Mouse (Mus musculus) neural tube, embryonic 12.5 days (tissue): ENCODE results near the gene Actr1a. TPM values are rescaled to one million over a fixed set of nuclear protein-coding genes. Genes with fewer than 3 reads are reported as not detected.

ENCODE experiments used
- ATAC-seq: fragments of 200-750 bp; cut with Nextera tagmentation; 2 replicates; pipeline ENCODE4 v1.8.0; 2017; ENCODE audit warnings: low read depth, mild to moderate bottlenecking, moderate TSS enrichment, moderate library complexity; ENCODE audit not compliant: low FRiP score
- H3K27ac ChIP-seq: fragments of 300-500 bp; sonication (generic); 2 replicates; pipeline ENCODE4 v1.5.1; 2016
- H3K27me3 ChIP-seq: fragments of 300-500 bp; sonication (generic); replicated peaks from 2 replicates; pipeline ENCODE4 v1.6.1; 2016; ENCODE audit warnings: mild to moderate bottlenecking
- H3K36me3 ChIP-seq: fragments of 300-500 bp; sonication (generic); 2 replicates; pipeline ENCODE4 v1.6.1; 2016; ENCODE audit warnings: mild to moderate bottlenecking
- H3K4me1 ChIP-seq: fragments of 300-500 bp; sonication (generic); 2 replicates; pipeline ENCODE4 v1.6.1; 2016
- H3K4me2 ChIP-seq: fragments of 300-500 bp; sonication (generic); replicated peaks from 2 replicates; pipeline ENCODE4 v1.6.1; 2016; ENCODE audit warnings: mild to moderate bottlenecking
- H3K4me3 ChIP-seq: fragments of 300-500 bp; sonication (generic); 2 replicates; pipeline ENCODE4 v1.5.1; 2016
- H3K9ac ChIP-seq: fragments of 300-500 bp; sonication (generic); 2 replicates; pipeline ENCODE4 v1.6.1; 2016; ENCODE audit warnings: mild to moderate bottlenecking
- H3K9me3 ChIP-seq: fragments of 300-500 bp; sonication (generic); 2 replicates; pipeline ENCODE4 v1.6.1; 2016; ENCODE audit warnings: mild to moderate bottlenecking
- WGBS: fragments of 180-500 bp; shearing (Covaris S2); methylation state at CpG from one replicate; pipeline ENCODE4 v1.1.7; 2016; 5-methylcytosine and 5-hydroxymethylcytosine counted together
- polyA plus RNA-seq: library from polyadenylated mRNA; unstranded; fragments of >200 nt; fragmentation: Nextera tagmentation; extraction: Ambion mirVana; gene quantifications from 2 replicates; pipeline ENCODE4 v1.2.1, GENCODE M21; 2016

The Actr1a gene
- polyA plus RNA-seq, 1 experiment from 2014 or later, result 269 TPM

- H3K4me1 ChIP-seq, result no peaks in the 10 kb centered on the region
- 88% methylated on average over 23 of the region's 23 CpGs for WGBS
- no peak overlapping the region for H3K4me2 ChIP-seq
- no peaks in the 10 kb centered on the region for H3K27me3 ChIP-seq
- no peak for ATAC-seq
- H3K9me3 ChIP-seq, result no peaks in the 10 kb centered on the region
- H3K36me3 ChIP-seq, result no peaks in the 10 kb centered on the region
- H3K27ac ChIP-seq, result no peak overlapping the region
- H3K4me3 ChIP-seq, result no peak overlapping the region
- no peak overlapping the region for H3K9ac ChIP-seq
These were observed 27.6 kb downstream of the Actr1a start for GRCm38 (mm10) chr19:46367798-46368590.

DNA sequence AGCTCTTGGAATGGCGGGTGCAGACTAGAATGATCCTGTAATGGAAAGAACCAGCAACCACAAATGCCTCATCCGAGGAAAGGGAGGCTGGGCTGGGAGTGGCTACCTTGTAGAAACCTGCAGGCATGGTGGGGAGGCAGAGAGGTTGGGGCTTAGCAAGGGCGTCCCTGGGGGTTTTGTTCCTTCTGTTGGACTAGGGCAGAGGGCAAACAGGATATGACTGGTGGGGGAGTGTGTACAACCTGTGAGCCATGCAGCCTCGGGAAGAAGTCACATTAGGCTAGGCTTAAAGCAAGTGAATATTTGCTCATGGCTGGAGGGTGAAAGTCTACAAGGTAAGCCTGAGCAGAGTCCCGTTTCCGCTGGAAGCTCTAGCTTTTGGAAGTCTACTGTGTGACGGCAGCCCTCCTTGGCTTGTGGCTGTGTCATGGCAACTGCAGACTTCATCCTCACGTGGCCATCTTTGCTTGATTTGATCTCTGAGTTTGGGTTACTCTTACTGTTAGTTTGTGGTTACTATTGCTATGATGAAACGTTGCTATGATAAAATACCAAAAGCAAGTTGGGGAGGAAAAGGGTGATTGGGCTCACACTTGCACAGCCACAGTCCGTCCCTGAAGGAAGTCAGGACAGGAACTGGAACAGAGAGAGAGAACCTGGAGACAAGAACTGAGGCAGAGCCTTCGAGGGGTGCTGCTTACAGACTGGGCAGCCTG is 32.1 kb downstream of the Actr1a start:
- Histone ChIP-seq H3K27me3 (peaks cover 5% of the 10 kb centered on the region; the same call in 1 of the 2 replicates), H3K4me1 (no peaks in the 10 kb centered on the region), H3K9ac (no peak overlapping the region), H3K4me3 (no peak overlapping the region), H3K27ac (no peak overlapping the region), H3K9me3 (no peaks in the 10 kb centered on the region), H3K36me3 (no peaks in the 10 kb centered on the region), H3K4me2 (no peak overlapping the region)
- ATAC-seq, result no peak
- WGBS, result 89% methylated on average over 11 of the region's 11 CpGs

DNA sequence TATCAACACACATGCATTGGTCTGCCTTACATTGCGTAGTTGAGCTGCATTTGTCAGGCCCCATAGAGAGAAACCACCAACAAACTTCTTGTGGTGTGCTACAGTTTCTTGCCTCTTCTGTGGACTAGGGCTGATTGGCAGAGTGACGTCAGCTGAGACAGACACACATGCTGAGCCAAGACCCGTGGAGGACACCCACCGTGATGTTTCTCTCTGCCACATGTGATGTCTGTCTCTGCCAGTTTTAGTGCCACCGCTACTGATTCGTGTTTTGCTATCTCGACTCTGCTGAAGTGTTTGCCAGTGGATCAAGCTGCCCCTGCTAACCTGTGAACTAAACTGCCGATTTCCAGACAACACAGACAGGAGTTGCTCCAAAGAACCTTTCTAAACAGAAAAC is 33.4 kb downstream of the Actr1a start:
- WGBS, result 88% methylated on average over 8 of the region's 8 CpGs
- no peak overlapping the region for H3K27ac ChIP-seq
- no peak for ATAC-seq
- no peaks in the 10 kb centered on the region for H3K36me3 ChIP-seq
- no peak overlapping the region for H3K4me2 ChIP-seq
- no peak overlapping the region for H3K9ac ChIP-seq
- H3K4me3 ChIP-seq, result no peak overlapping the region
- peaks cover 3% of the 10 kb centered on the region; the same call in 1 of the 2 replicates for H3K4me1 ChIP-seq
- no peaks in the 10 kb centered on the region for H3K9me3 ChIP-seq
- peaks cover 19% of the 10 kb centered on the region for H3K27me3 ChIP-seq

DNA sequence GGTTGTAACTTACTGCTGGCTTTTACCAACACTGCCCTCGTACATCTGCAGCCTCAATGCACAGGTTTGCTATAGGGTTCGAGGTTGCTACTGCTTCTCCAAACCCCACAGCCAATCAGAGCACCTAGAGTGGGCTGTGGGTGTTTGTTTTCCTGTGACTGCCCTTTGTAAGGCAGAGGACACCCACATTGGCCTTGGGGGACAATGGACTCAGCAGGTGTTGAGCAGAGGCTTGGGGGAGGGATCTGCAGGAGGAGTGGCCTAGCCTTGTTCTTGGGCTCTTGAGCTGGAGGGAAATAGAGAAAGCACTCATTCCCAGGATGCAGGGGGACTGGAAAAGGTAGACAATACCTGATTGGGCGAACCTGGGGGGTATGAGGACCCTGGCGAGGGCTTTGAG is 37.2 kb downstream of the Actr1a start:
- peaks cover 20% of the 10 kb centered on the region for H3K27me3 ChIP-seq
- no peak overlapping the region for H3K4me2 ChIP-seq
- H3K36me3 ChIP-seq, result no peaks in the 10 kb centered on the region
- ATAC-seq, result no peak
- H3K9ac ChIP-seq, result no peak overlapping the region
- WGBS, result 65% methylated on average over 4 of the region's 4 CpGs
- no peak overlapping the region for H3K27ac ChIP-seq
- H3K4me3 ChIP-seq, result no peak overlapping the region
- H3K4me1 ChIP-seq, result peaks cover 4% of the 10 kb centered on the region; the same call in 1 of the 2 replicates
- H3K9me3 ChIP-seq, result 0 out of 2 replicates have a peak, but pooled peaks cover 2% of the 10 kb centered on the region

GRCm38 (mm10) chr19:46357344-46358280 is 37.9 kb downstream of the Actr1a start:
- ATAC-seq, result no peak
- 0 out of 2 replicates have a peak, but pooled peaks cover 2% of the 10 kb centered on the region for H3K9me3 ChIP-seq
- H3K36me3 ChIP-seq, result no peaks in the 10 kb centered on the region
- peaks cover 20% of the 10 kb centered on the region for H3K27me3 ChIP-seq
- peak overlapping the region; percentile 67 for H3K4me2 ChIP-seq
- no peak overlapping the region for H3K27ac ChIP-seq
- peaks cover 4% of the 10 kb centered on the region; the same call in 1 of the 2 replicates for H3K4me1 ChIP-seq
- whole genome bisulfite sequencing, result 20% methylated on average over 25 of the region's 25 CpGs
- H3K9ac ChIP-seq, result peak overlapping the region; percentile 8; the same call in 1 of the 2 replicates
- peak overlapping the region; percentile 42 for H3K4me3 ChIP-seq

DNA sequence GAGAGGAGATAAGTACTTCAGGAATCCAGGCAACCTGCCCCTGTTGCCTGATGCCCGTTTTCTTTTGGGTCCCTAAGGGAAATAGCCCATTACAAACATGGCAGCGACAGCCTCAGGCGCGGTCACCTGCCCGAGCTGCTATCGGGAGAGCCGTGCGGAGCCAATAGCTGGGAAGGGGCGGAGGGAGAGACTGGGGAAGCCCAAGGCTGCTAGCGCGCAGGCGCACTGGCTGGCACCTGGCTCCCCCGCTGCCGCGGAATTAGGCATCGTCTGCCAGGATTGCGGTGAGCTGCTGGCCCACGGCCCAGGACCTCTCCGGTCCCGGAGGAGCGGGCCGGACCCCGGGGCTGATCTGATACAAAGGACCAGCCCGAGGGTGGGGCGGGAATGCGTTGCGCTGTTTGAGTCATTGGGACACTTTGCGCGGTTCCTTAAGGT is 38.8 kb downstream of the Actr1a start:
- Histone ChIP-seq H3K9me3 (0 out of 2 replicates have a peak, but pooled peaks cover 2% of the 10 kb centered on the region), H3K9ac (peak overlapping the region; percentile 56), H3K4me3 (peak overlapping the region; percentile 42), H3K27me3 (peaks cover 22% of the 10 kb centered on the region), H3K4me2 (peak overlapping the region; percentile 67), H3K27ac (no peak overlapping the region), H3K36me3 (no peaks in the 10 kb centered on the region), H3K4me1 (peaks cover 4% of the 10 kb centered on the region; the same call in 1 of the 2 replicates)
- under 1% methylated on average over 29 of the region's 29 CpGs for WGBS
- ATAC-seq, result peak; percentile 89

DNA sequence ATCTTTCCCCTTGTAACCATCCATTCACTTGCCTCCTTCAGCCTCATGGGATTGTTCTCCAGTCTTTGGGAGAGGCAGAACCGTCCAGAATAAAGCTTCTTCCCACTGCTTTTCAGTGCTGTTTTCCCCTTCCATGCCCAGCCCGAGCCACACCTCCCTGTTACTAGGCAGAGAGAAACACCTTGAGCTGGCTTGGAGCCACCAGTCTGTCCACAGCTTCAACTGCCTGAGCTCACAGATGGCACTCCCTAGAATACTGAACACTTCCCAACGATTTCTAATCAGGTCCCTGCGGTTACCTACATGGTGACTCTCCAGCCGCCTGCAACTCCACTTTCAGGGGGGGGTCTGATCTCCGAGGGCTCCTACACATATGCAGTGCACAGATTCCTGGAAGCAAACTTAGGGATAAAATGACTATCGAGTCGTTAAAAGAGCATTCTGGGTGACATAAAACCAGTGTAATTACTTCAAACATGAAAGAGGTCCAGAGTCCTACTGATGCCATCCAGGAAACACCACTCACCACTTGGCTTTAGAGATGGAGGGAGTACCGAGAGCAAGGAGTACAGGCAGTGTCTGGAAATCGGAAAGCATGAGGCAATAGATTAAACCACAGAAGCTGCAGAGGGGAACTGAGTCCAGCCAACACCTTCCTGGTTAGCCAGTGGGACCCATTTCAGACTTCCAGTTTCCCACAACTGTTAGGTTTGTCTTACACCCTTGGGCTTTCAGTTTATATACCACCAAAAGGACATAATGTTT is 45.2 kb downstream of the Actr1a start, which contains the start of gene 2310034G01Rik:
Gene 2310034G01Rik, minus strand, starts transcription at position 135 of the 765 bp plus-strand sequence.
- H3K9me3 ChIP-seq, result 0 out of 2 replicates have a peak, but pooled peaks cover 2% of the 10 kb centered on the region

DNA sequence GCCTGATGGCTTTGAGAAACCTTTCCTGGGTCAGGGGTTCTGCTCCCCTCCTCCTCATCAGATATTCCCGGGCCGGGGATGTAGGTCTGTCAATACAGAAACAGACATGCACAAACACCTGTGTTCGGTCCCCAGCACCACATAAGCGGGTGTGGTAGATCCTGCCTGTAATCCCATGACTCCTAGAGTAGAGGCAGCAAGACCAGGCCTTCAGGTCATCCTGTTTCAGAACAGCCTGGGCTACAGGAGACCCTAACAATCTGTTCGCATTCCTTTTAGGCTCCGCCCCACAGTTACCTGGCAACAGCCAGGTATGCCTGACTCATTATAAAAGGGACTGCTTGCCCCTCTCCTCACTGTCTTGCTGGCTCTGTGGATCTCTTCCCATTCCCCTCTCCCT is 46.0 kb downstream of the Actr1a start:
- Histone ChIP-seq H3K27me3 (peaks cover 32% of the 10 kb centered on the region), H3K9me3 (no peaks in the 10 kb centered on the region), H3K4me1 (peaks cover 12% of the 10 kb centered on the region), H3K4me2 (peak overlapping the region; percentile 93), H3K4me3 (peak overlapping the region; percentile 62), H3K9ac (peak overlapping the region; percentile 77), H3K36me3 (no peaks in the 10 kb centered on the region), H3K27ac (no peak overlapping the region)
- 31% methylated on average over 6 of the region's 6 CpGs for WGBS
- ATAC-seq, result peak; percentile 18; the same call in 1 of the 2 replicates

More for the DNA sequence above, 45.2 kb downstream of the Actr1a start, which contains the start of gene 2310034G01Rik:
- peak within 1 kb of the TSS; percentile 62 for H3K4me3 ChIP-seq
- 64% methylated on average over 10 of the region's 10 CpGs for WGBS
- no peak for ATAC-seq
- H3K4me1 ChIP-seq, result peaks cover 12% of the 10 kb centered on the region
- peaks cover 32% of the 10 kb centered on the region for H3K27me3 ChIP-seq
- peak within 1 kb of the TSS; percentile 93 for H3K4me2 ChIP-seq
- H3K9ac ChIP-seq, result peak within 1 kb of the TSS; percentile 77
- H3K27ac ChIP-seq, result 0 out of 2 replicates have a peak within 1 kb of the TSS, but pooled peaks have one; percentile 27
- no peaks in the 10 kb centered on the region for H3K36me3 ChIP-seq

DNA sequence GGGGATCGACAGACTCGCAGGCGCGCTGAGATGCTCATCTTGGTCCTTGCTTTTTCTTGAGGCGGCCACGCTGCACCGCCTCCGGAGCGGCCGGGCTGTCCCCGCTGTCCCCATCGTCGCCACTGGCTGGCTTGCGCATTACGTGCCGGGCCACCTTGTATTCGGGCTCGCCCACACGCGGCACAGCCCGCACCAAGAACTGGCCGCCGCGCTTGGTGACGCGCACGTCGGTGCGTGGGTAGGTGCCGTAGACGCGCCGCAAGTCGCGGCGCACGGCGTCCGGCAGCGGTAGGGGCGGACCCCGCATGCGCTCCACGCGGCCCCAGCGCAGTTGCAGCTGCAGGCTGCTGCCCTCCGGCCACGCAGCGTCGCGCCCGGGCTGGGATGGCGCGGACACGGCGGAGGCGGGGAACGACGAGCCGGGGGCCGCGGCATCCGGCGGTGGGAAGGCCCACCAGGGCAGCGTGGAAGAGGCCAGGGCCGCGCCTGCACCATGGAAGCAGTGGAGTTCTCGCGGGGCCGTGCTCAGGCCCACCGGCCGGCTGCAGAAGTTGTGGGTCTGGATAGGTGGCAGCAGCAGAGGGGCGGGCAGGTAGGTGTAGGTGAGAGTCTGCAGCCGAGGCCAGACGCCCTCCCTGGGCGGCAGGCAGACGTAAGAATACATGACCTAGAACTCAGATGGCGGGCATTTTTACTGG is 46.6 kb downstream of the Actr1a start:
- Histone ChIP-seq H3K9me3 (no peaks in the 10 kb centered on the region), H3K27me3 (peaks cover 32% of the 10 kb centered on the region), H3K4me3 (peak overlapping the region; percentile 62), H3K4me2 (peak overlapping the region; percentile 93), H3K36me3 (no peaks in the 10 kb centered on the region), H3K9ac (peak overlapping the region; percentile 77), H3K27ac (peak overlapping the region; percentile 27; the same call in 1 of the 2 replicates), H3K4me1 (peaks cover 12% of the 10 kb centered on the region)
- whole genome bisulfite sequencing, result under 1% methylated on average over 78 of the region's 78 CpGs
- peak; percentile 91 for ATAC-seq

- peaks cover 32% of the 10 kb centered on the region for H3K27me3 ChIP-seq
- H3K9me3 ChIP-seq, result no peaks in the 10 kb centered on the region
- peaks cover 12% of the 10 kb centered on the region for H3K4me1 ChIP-seq
- 0 out of 2 replicates have a peak, but pooled peaks have one; percentile 22 for ATAC-seq
- H3K9ac ChIP-seq, result peak overlapping the region; percentile 77
- H3K27ac ChIP-seq, result peak overlapping the region; percentile 27; the same call in 1 of the 2 replicates
- WGBS, result 33% methylated on average over 14 of the region's 14 CpGs
- peak overlapping the region; percentile 62 for H3K4me3 ChIP-seq
- H3K4me2 ChIP-seq, result peak overlapping the region; percentile 93
- H3K36me3 ChIP-seq, result no peaks in the 10 kb centered on the region
These were observed 47.4 kb downstream of the Actr1a start for GRCm38 (mm10) chr19:46347936-46348668.
